Mouse (Mus musculus): ENCODE data around the gene Gclm.
"Not testable (repeated sequence)": the region's sequence is repeated elsewhere in the genome, so short reads cannot be mapped to it uniquely, and the experiment has no call there.

Gene Gclm

DNA sequence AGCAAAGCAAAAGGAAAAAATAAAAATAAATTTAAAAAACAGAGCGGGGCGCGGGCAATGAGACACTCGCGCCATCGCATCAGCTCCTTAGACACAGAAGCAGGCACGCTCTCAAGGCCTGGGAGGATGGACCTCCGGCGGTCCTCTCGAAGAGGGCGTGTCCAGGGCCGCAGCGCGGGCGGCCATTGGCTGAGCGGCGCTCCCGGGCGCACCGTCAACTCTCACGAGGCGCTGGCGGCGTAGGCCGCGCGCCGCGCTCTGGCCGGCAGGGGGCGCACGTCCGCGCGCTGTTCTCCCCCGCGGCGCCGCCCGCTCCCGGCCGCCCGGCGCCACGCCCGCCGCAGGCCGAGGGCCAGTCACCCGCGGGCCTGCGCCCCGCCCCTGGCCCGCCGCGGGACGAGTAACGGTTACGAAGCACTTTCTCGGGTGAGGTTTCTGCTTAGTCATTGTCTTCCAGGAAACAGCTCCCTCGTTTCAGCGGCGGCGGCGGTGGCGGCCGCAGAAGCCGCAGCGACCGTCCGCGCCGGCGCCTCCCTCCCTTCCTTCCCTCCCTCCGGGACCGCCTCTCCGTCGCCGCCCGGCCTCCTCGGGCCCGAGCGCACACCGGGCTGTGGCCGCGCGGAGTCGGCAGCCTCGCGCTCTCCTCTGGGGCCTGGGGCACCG is at the start of gene Gclm:
TSS of gene Gclm (plus strand) at position 343 of the 663 bp plus-strand sequence.
- DNase-seq, result peak; percentile 96

- DNase-seq, result no peak
Measured at GRCm38 (mm10) chr3:122196621-122197298, 48.6 kb upstream of the Gclm start.

GRCm38 (mm10) chr3:122198532-122198931 is 46.8 kb upstream of the Gclm start:
- DNase-seq, result no peak

GRCm38 (mm10) chr3:122198966-122199381 is 46.4 kb upstream of the Gclm start:
- DNase-seq, result peak; percentile 52

- no peak for DNase-seq
Measured at GRCm38 (mm10) chr3:122199600-122199999, 45.8 kb upstream of the Gclm start.

DNA sequence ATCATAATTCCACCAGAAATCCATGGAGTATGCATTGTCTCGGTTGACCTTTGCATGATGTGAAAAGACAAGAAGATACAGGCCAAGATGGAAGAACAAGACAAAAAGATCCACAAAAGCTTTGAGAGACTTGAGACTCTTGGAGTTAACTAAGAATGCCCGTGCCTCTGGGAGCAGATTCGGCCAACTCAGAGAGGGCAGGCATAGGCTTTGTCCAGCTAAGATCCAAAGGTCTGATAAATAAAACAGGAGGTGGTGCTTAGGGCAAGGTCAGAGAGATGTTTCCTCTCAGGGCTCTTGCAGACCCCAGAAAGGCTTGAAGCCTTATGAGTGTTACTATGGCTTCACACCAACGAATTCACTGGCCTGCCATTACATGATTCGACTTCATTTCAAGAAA is 45.3 kb upstream of the Gclm start:
- no peak for DNase-seq

- no peak for DNase-seq
Measured at GRCm38 (mm10) chr3:122200447-122200846, 44.9 kb upstream of the Gclm start.

DNA sequence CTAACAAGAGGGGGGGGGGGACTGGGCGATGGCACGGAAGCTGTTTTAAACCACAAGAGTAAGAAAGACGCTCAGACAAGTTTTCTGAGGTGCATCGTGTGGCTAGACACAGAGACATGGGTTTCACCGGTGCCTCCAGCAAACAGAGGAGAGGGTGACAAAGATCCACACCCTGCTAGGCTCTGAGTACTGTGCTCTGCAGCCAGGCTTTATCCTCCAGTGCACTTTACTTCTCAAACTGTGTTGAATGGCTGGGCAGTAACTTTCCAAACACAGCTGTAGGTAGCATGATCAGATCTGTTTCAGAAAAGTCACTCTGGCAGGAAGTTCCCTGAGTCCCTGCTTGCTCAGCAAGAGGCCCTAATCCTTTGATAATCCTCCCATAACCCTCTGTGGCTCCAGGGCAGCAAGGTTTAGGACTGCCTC is 43.0 kb upstream of the Gclm start:
- DNase-seq, result no peak

GRCm38 (mm10) chr3:122203675-122204329 is 41.6 kb upstream of the Gclm start:
- no peak for DNase-seq

GRCm38 (mm10) chr3:122205753-122206152 is 39.6 kb upstream of the Gclm start:
- DNase-seq, result no peak

DNA sequence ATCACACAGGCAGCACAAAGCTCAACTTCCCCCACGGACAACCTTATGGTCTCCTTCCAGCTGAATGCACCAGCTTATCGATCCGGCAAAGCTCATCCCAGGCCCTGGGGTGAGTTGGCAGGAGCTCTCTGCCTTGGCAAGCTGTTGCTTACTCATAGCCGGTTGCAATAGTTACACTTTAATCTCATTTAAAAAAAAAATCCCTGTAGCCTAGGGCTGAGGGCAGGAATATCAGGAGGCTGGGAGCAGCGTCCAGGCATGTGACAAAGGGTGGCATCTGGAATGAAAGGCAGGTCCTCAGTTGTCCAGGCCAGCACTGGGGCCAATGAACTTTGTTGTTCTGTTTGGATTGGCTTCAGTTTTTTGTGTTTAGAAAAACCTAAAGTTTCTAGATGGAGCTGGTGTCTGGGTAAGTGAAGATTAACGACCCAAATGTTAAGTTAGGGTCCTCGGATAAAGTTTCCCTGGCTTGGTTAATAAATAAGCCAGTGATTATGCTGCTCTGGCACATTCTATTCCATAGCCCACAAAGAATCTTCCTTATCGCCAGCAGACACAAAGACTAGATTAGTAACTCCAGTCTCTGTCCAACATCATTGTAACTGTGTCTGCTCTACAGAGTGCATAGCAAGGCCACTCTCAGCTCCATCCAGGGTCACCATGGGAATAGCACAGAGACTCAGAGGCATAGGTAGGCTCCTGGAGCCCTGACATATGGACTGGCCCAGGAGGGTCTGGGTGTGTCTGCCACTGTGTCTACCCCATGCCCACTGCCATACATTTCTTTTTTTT is 38.9 kb upstream of the Gclm start:
- peak; percentile 98 for DNase-seq

DNA sequence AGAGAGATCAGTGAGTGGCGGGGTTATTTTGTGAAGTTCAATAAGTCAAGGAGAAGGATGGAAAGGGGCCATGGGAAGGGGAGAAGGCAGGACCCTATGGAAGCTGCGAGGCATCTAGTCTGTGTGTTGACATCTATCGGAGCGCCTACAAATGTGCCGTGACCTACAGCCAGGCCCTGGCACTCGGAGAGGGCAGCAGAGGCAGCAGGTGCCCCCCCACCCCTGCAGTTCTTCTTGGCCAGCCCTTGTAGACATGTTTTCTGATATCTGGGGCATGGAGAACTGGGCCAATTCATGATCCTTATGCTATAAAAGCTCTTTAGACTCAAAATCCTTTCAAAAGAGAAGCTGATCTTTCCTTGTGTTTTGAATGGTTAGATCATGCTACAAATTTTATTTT is 37.6 kb upstream of the Gclm start:
- peak; percentile 88 for DNase-seq

GRCm38 (mm10) chr3:122208296-122209225 is 36.8 kb upstream of the Gclm start:
- DNase-seq, result peak; percentile 45

DNA sequence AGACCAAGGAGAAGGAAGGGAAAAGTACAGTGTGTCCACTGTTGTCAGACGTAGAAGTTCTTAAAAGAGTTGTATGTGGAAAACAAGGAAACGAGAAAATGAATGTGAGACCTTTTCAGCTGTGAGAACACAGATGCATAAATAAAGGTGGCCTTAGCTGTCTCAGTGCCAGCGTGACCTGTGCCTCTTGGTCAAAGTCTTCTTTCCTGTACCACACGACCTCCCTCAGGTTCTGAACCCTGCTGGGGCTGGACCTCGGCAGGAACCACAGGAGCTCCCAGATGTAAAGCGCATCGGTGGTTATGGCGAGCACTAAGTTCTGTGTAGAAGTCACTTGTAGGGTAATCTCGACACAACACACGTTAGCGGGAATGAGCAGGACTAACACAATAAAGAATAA is 35.8 kb upstream of the Gclm start:
- no peak for DNase-seq

DNA sequence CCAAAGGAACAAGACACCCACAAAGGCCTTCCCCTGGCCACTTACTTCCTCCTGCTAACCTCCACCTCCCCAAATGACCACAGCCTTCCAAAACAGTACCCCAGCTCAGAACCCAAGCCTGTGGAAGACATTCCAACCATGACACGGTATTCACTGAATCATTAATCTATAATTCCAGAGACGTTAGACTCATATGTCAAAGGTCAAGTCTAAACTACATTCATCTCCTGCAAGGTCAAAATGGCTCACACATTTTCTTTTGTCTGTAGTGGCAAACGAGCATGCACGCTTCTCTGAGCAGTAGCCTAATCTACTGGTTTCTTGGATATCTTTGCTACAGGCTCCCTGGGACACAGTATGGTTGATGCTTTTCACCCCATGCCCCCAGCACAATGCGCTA is 34.9 kb upstream of the Gclm start:
- DNase-seq, result no peak

- no peak for DNase-seq
Measured at GRCm38 (mm10) chr3:122210846-122211245, 34.5 kb upstream of the Gclm start.

DNA sequence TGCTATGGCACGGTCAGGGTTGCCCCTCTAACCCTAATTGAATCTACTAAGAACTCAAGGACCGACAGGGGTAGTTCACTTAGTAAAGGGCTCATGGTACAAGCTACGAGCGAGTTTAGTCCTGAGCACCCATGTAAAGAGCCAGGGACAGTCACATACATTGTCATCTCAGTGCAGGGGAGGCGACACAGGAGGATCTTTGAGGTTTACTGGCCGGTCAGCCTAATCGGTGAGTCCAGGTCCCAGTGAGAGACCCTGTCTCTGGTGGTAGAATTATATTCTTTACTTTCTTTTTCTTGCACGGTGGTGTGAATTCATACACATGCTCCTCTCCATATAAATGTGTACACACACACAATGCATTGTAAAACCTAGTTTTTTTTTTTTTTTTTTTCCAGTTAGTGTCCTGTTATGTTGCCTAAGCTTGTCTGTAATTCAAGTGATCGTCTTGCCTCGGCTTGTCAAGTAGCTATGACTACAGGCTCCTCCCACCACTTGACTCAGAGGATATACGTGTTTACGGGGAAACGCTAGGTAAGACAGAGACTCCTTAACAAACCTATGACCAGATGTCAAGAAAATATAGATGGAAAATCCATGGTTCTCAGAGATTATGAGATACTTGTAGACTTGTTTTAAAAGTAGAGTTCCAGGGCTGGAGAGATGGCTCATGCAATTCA is 33.8 kb upstream of the Gclm start:
- DNase-seq, result no peak

DNA sequence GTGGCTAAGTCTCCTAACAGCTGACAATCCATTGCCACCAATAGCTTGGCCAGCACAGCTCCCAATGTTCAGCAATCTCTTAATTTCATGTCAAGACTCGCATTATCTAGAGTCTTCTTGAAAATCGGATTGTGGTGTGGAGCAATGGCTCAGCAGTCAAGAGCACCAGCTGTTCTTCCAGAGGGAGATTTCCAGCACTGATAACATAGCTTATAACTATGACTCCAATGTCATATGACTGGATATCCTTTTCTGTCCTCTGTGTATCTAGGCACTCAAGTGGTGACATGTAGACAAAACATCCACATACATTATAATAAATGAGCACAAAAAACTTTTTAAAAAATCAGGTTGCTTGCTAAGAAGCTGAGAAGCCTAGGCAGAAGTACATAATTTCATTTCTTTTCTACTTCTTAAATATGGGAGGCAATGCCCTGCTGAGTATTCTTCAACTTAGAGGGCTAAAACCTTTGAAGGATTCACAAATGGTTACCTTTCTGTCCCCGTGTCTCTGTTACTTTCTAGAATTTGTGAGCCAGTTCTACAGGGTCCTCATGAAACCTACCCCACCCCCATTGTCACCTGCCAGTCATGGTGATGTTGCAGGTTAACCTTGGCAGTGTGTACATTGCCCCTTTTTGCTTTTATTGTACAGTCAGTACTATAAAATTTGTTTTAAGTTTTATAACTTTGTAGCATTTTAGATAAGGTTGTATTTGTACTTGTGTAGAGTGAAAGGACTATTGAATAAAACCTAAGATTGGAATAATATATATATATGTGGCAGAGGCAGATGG is 23.9 kb upstream of the Gclm start:
- no peak for DNase-seq

DNA sequence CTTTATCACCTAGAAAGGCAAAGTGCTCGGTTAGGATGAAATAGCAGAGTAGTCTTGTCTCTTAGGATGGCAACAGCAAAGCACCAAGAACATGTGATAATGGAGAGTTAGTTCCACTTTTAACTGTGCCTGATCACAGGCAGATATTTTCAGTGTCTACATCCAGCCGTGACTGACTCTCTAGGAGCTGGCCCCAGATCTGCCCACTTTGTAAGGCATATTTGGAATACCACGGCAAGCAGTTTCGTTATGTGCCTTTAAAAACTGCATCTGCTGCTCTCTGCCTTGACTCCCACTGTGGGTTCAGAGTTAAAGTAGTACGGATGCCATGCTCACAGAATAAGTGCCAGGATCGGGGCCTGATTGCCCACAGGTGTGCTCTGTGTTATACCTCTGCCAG is 18.4 kb upstream of the Gclm start:
- not testable (repeated sequence) for DNase-seq

DNA sequence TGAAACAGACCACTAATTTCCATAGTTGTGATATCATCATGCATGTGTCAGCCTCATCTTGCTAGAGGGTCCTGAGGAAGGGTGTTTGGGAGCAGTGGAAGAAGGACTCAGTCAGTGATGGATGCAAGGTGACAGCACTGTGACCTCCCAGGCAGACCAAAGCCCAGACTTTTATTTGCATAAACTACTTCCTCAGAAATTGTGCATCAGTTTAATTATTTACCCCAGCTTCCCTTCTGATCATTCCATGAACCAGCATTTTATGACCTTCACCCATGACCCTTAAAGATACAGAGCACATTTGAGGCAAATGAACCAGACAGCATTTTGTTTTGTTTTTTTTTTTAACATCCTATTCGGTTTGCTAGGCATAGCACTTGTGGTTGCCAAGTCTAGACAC is 9.6 kb upstream of the Gclm start:
- DNase-seq, result no peak

DNA sequence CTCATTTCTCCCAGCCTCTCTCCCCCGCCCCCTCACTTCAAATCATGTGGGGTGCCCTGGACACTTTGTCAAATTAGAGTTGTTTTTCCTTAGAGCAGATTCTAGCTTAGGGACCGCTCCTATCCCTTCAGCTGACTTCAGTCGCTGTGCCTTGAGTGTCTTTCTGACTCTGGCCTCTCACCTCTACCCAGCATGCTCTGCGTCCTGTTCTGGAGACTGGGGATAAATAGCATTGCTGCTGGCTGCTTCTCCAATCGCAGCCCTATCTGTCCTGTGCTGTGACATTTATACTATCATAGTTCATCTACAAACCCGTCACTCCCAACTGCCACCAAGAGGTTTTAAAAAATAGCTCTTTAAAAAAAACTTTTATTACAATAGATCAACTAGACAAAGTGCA is 2.5 kb upstream of the Gclm start:
- no peak for DNase-seq

All from cerebellum, adult 11-12 months (tissue).